Mouse (Mus musculus): ENCODE measurements around the gene 9930111J21Rik2. TPM values are rescaled to one million over a fixed set of nuclear protein-coding genes. Genes with fewer than 3 reads are reported as not detected.
"Not testable (repeated sequence)": the region's sequence is repeated elsewhere in the genome, so short reads cannot be mapped to it uniquely, and the experiment has no call there.

The 9930111J21Rik2 gene
- polyA plus RNA-seq, 1 experiment, result 4.1 TPM

DNA sequence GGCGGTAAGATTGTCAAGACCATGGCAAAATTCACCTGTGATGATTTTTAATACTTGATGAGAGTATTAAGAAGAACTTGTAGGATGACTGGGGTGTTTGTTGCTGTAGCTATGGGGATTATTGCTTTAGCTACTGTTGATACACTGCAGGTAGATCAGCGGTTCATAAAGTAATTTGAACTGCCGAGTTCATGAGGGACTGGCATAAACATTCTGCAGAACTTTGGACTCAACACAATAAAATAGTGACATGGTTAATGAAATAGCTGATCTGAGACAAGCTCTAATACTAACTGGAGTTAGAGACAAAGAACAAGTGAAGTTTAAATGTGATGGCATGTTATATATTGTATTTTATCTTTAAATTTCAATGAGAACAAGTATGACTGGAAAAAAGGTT lies 27.7 kb upstream of the 9930111J21Rik2 start:
- Histone ChIP-seq H3K4me3 (ENCODE audit: control insufficient read depth, insufficient read depth, low read length) (no peak overlapping the region), H3K4me1 (replicated peaks; ENCODE audit: control insufficient read depth, insufficient read depth, low read length) (peaks cover 12% of the 10 kb centered on the region), H3K36me3 (ENCODE audit: control insufficient read depth, insufficient read depth, low read length) (no peaks in the 10 kb centered on the region), H3K27me3 (ENCODE audit: control insufficient read depth, insufficient read depth, low read length) (no peaks in the 10 kb centered on the region), H3K27ac (ENCODE audit: control insufficient read depth, insufficient read depth, low read length) (no peak overlapping the region)
- TF ChIP-seq CTCF (IDR thresholded peaks at IDR 0.05; ENCODE audit: borderline replicate concordance, control insufficient read depth, extremely low read depth, insufficient read depth, low read length, poor library complexity), result no peak
- DNase-seq, result no peak
- 92% methylated on average over 3 of the region's 3 CpGs for WGBS

DNA sequence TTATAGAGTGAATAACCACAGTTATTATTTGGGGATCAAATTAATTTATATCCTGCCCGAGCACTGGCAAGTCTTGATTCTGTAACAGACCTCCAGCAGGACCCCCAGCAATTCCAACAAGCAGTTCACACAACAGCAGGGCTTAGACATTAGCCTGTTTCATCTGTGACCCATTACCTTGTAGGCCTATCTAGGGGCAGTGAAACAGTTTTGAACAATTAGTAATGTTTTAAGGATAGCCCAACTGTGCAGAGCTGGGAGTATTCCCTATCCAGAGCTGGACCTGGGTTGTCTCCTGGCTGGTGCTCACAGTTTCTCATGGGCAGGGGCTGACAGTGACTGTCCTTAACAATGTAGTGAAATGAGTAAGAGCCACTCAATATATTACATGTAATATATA lies 26.0 kb upstream of the 9930111J21Rik2 start:
- H3K4me1 ChIP-seq (replicated peaks; ENCODE audit: control insufficient read depth, insufficient read depth, low read length), result peaks cover 10% of the 10 kb centered on the region
- no peak overlapping the region for H3K27ac ChIP-seq (ENCODE audit: control insufficient read depth, insufficient read depth, low read length)
- 73% methylated on average over 1 of the region's 1 CpGs for WGBS
- H3K27me3 ChIP-seq (ENCODE audit: control insufficient read depth, insufficient read depth, low read length), result no peaks in the 10 kb centered on the region
- no peak overlapping the region for H3K4me3 ChIP-seq (ENCODE audit: control insufficient read depth, insufficient read depth, low read length)
- DNase-seq, result no peak
- no peaks in the 10 kb centered on the region for H3K36me3 ChIP-seq (ENCODE audit: control insufficient read depth, insufficient read depth, low read length)
- TF ChIP-seq CTCF (IDR thresholded peaks at IDR 0.05; ENCODE audit: borderline replicate concordance, control insufficient read depth, extremely low read depth, insufficient read depth, low read length, poor library complexity) (no peak), POLR2A (IDR thresholded peaks at IDR 0.05; ENCODE audit: control insufficient read depth, extremely low read depth, insufficient read depth, low read length, poor library complexity) (no peak)

DNA sequence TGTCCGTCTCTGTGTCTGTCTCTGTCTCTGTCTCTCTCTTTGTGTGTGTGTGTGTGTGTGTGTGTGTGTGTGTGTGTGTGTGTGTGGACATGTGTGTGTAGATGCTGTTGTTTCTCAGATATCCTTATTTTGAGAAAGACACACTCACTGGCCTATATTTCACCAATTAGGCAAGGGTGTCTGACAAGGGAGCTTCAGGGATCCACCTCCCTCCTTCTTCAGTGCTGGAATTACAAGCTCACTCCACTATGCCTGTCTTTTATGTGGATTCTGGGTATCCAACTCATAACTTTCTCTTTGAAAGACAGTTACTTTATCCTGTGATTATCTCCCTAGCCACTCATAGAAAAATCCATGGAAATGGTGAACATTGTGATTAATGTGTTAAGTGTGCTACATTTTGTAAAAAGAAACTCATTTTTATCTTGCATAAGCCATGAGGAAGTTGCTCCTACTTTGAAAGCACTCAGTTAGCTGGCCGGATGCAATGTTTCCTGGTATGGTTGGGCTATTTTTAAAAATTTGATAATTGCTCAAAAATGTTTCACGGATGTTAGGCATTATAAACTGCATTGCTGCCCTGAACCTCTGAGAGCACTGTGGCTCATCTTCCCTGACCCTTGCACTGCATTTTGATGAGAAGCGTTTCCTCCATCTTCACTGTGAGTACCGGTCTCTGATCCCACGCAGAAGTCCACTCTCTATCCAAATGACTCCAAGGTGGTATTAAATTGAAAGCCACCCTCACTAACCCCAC lies 25.1 kb upstream of the 9930111J21Rik2 start, which contains the start of gene Ifi47:
Ifi47 (plus strand) TSS at position 587 of the 757 bp plus-strand sequence.
- not testable (repeated sequence) for H3K4me3 ChIP-seq (ENCODE audit: control insufficient read depth, insufficient read depth, low read length); H3K36me3 ChIP-seq (ENCODE audit: control insufficient read depth, insufficient read depth, low read length); H3K27me3 ChIP-seq (ENCODE audit: control insufficient read depth, insufficient read depth, low read length); H3K27ac ChIP-seq (ENCODE audit: control insufficient read depth, insufficient read depth, low read length); DNase-seq; H3K4me1 ChIP-seq (replicated peaks; ENCODE audit: control insufficient read depth, insufficient read depth, low read length)
- 38% methylated on average over 6 of the region's 6 CpGs for WGBS

DNA sequence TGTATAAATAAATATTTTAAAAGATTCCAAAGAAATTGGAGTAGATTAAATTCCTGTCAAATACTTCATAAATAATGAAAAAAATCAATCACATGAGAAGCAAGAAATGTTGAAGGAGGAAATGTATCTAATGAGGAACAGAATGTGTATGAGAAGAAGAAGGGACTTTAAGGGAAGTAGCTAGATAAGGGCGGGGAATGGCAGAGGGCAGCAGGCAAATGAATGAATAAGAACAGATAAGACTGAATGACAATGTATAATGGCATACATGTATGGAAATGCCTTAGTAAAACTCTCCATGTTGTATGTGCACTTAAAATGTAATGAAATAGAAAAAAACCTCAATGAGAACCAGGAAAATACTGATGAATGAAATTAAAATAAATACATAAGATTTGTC lies 17.3 kb upstream of the 9930111J21Rik2 start:
- no peak for TF ChIP-seq POLR2A (IDR thresholded peaks at IDR 0.05; ENCODE audit: control insufficient read depth, extremely low read depth, insufficient read depth, low read length, poor library complexity)
- no peak for TF ChIP-seq CTCF (IDR thresholded peaks at IDR 0.05; ENCODE audit: borderline replicate concordance, control insufficient read depth, extremely low read depth, insufficient read depth, low read length, poor library complexity)

DNA sequence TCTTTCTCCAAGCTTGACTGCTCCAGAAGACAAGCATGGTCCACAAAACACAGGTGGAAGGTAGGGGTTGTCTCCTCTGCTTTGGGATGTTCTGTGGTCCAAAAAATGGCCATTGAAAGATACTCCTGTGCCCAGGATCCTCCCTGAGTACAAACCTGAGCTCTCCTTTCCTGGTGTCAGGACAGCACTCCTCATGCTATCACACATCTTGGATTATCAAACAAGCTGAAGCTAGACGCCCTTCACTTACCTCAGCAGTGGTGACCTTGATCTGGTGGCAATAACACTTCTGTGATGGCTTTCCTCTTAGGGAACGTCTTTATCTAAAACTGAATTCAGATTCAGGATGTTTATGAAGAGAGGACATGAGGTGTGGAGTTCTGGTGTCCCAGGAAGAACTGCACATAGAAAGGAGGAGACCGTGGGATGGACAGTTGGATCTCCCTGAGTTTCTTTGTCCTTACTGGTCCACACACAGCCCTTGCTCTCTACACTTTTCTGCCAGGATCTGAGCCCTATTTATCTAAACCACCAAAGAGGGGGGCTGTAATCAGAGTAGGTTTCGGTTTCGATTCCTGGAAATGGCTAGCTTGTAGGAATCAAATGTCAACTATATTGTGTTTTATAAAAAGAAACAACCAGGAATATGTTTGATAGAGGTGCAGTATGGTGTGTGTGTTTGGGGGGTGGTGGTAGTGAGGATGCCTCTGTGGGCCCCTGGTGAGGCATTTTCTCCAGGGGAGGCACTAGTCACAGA lies 12.8 kb upstream of the 9930111J21Rik2 start, which contains the start of gene Tgtp2:
Tgtp2 (minus strand) TSS at position 494 of the 757 bp plus-strand sequence.
- 4% methylated on average over 5 of the region's 5 CpGs for WGBS
- H3K4me3 ChIP-seq (ENCODE audit: control insufficient read depth, insufficient read depth, low read length); H3K27me3 ChIP-seq (ENCODE audit: control insufficient read depth, insufficient read depth, low read length); H3K4me1 ChIP-seq (replicated peaks; ENCODE audit: control insufficient read depth, insufficient read depth, low read length); H3K36me3 ChIP-seq (ENCODE audit: control insufficient read depth, insufficient read depth, low read length): not testable (repeated sequence)
- peak; percentile 40 for DNase-seq
- H3K27ac ChIP-seq (ENCODE audit: control insufficient read depth, insufficient read depth, low read length), result peak within 1 kb of the TSS; percentile 86

More for the DNA sequence above, 17.3 kb upstream of the 9930111J21Rik2 start:
- Histone ChIP-seq H3K4me3 (ENCODE audit: control insufficient read depth, insufficient read depth, low read length) (no peak overlapping the region), H3K4me1 (replicated peaks; ENCODE audit: control insufficient read depth, insufficient read depth, low read length) (peaks cover 2% of the 10 kb centered on the region), H3K36me3 (ENCODE audit: control insufficient read depth, insufficient read depth, low read length) (no peaks in the 10 kb centered on the region), H3K27ac (ENCODE audit: control insufficient read depth, insufficient read depth, low read length) (no peak overlapping the region), H3K27me3 (ENCODE audit: control insufficient read depth, insufficient read depth, low read length) (no peaks in the 10 kb centered on the region)
- 98% methylated on average over 1 of the region's 1 CpGs for WGBS
- DNase-seq, result no peak

DNA sequence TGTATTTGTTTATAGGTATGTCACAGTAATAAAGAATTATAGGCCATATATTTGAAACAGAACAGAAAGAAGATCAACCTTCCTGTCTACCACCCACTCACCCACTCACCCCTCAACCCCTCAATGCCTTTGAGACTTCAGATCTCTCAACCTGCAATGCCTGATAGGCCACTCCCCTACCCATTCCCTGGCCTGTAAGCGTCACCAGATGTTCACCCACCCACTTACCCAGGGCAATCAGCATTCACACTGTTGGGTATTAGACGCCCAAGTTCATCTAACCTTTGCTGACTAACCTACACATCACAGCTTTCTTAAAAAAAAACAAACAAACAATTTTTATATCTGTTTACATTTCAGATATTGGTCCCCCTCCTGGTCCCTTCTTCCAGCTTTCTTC lies 10.8 kb upstream of the 9930111J21Rik2 start:
- not testable (repeated sequence) for H3K36me3 ChIP-seq (ENCODE audit: control insufficient read depth, insufficient read depth, low read length); H3K4me1 ChIP-seq (replicated peaks; ENCODE audit: control insufficient read depth, insufficient read depth, low read length); H3K27me3 ChIP-seq (ENCODE audit: control insufficient read depth, insufficient read depth, low read length); H3K27ac ChIP-seq (ENCODE audit: control insufficient read depth, insufficient read depth, low read length); DNase-seq; H3K4me3 ChIP-seq (ENCODE audit: control insufficient read depth, insufficient read depth, low read length)
- WGBS, result 12% methylated on average over 2 of the region's 2 CpGs

DNA sequence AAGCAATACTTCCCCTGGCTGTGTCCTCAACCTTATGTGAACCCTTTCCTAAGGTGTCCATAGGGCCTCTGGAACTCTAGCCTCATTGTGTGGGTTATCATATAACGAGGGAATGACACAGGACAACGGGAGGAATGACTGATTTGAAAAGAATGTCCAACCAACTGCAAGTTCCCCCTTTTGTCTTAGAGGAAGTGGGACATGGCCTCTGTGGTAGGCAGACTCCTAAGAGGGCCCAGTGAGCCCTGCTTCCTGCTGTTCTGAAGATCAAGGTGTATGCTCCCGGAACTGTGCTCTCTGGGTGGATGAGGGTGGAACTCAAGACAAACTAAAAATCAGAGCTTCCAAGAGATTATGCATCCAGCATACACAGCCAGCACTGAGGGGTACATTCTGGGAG lies 9.0 kb upstream of the 9930111J21Rik2 start:
- H3K4me1 ChIP-seq (replicated peaks; ENCODE audit: control insufficient read depth, insufficient read depth, low read length); H3K36me3 ChIP-seq (ENCODE audit: control insufficient read depth, insufficient read depth, low read length); H3K27ac ChIP-seq (ENCODE audit: control insufficient read depth, insufficient read depth, low read length); H3K4me3 ChIP-seq (ENCODE audit: control insufficient read depth, insufficient read depth, low read length); H3K27me3 ChIP-seq (ENCODE audit: control insufficient read depth, insufficient read depth, low read length); DNase-seq: not testable (repeated sequence)
- WGBS, result 7% methylated on average over 2 of the region's 3 CpGs

DNA sequence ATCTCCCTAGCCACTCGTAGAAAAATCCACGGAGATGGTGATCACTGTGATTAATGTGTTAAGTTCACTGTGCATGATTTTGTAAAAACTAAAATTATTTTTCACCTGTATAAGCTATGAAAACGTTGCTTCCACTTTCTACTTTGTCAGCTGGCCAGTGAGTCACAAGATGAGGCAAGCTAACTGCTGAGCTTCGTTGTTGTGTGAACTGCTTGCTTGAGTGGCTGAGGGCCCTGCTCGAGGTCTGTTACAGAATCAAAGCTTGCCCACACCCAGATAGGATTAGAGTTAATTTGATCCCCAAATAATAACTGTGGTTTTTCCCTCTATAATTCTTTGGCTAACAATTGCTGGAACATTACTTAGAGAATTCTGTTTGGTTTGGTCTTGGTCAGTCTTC lies 852 bp upstream of the 9930111J21Rik2 start:
- not testable (repeated sequence) for DNase-seq; H3K27ac ChIP-seq (ENCODE audit: control insufficient read depth, insufficient read depth, low read length); H3K4me1 ChIP-seq (replicated peaks; ENCODE audit: control insufficient read depth, insufficient read depth, low read length); H3K27me3 ChIP-seq (ENCODE audit: control insufficient read depth, insufficient read depth, low read length); H3K36me3 ChIP-seq (ENCODE audit: control insufficient read depth, insufficient read depth, low read length); H3K4me3 ChIP-seq (ENCODE audit: control insufficient read depth, insufficient read depth, low read length)
- no CpG with 5 or more reads among the region's 5 CpGs for WGBS

DNA sequence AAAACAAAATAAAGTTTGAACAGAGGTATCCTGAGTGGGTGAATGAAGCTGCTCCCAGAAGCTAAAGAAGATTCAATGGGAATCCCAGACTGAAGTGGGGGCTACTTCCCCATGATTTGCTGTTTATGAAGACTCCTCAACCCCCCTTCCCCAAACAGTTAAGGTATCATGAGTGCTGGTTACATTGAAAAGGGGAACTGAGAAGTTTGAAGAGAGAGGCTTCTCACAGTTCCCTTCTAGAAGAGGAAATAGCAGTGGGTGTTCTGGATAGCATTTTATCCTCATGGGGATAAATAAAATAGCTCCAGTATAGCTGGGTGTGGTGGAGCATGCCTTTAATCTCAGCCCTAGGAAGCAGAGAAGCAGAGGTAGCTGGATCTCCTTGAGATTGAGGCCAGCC lies 978 bp downstream of the 9930111J21Rik2 start:
- H3K36me3 ChIP-seq (ENCODE audit: control insufficient read depth, insufficient read depth, low read length); H3K4me3 ChIP-seq (ENCODE audit: control insufficient read depth, insufficient read depth, low read length); DNase-seq; H3K27ac ChIP-seq (ENCODE audit: control insufficient read depth, insufficient read depth, low read length); H3K4me1 ChIP-seq (replicated peaks; ENCODE audit: control insufficient read depth, insufficient read depth, low read length); H3K27me3 ChIP-seq (ENCODE audit: control insufficient read depth, insufficient read depth, low read length): not testable (repeated sequence)

DNA sequence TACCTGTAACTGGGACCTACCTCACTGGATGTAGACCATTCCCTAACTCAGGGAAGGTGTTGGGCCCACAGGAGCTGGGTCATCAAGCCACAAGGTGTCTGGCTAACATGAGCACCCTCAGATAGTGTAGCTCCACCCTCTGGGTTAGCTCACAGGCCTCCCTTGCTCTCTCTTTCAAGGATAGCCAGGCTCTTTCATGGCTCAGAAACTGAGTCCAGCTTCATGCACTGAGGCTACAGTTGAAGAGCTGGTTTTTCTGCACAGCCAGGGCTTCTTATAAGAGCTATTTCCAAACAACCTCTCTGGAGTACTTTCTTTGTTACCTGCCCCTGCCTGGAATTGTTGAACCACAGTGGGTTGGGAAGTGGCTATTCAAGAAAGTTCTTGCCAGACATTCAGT lies 39.0 kb downstream of the 9930111J21Rik2 start:
- not testable (repeated sequence) for H3K27me3 ChIP-seq (ENCODE audit: control insufficient read depth, insufficient read depth, low read length); H3K4me3 ChIP-seq (ENCODE audit: control insufficient read depth, insufficient read depth, low read length); H3K27ac ChIP-seq (ENCODE audit: control insufficient read depth, insufficient read depth, low read length); DNase-seq; H3K36me3 ChIP-seq (ENCODE audit: control insufficient read depth, insufficient read depth, low read length); H3K4me1 ChIP-seq (replicated peaks; ENCODE audit: control insufficient read depth, insufficient read depth, low read length)
